Mouse (Mus musculus) urinary bladder, postnatal 4 days (tissue): Measurements from ENCODE around the gene Crhr1.

ENCODE experiments used
- DNase-seq, 2 experiments: peaks; one replicate each; pipeline ENCODE4 v3.0.0; 2021 to 2022; ENCODE audit warnings: low spot score in 2 of 2

Crhr1 gene

GRCm38 (mm10) chr11:104132580-104133441 is at the start of gene Crhr1:
Gene Crhr1, plus strand, starts transcription at chr11:104132855.
- DNase-seq, result no peak

DNA sequence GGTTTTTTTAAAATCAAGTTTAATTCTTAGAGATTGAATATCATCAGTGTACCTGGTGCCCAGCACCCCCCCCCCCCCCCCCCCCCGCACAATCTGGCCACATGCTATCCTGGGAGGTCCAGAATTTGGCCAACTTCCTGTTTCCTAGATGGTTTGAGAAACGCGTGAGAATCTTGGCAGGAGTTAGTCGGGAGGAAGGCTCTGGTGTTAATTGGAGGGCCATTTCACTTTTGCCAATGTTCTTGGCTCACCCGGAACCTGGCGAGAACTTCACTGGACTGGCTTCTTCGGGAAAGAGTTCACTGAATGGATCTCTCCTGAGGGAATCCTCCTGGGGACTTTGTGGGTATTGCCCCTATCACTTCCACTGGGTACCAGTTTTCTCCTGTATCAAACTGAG is 49.4 kb upstream of the Crhr1 start:
- DNase-seq, result no peak

DNA sequence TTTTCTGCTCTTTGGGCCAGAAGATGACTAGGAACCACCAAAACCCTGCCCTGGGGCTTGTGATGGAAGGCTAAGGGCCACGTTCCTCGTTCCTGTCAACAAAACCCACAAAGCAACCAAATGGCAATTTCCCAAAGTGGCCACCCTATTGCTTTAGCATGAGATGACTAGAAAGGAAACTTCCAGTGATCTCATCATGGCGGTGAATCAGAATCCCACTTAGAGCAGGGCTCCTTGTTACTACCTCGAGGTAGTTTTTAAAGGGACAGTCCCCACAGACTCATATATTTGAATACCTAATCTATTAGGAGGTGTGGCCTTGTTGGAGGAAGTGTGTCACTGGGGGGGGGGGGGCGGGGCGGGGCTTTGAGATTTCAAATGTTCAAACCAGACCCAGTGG is 48.9 kb upstream of the Crhr1 start:
- no peak for DNase-seq

DNA sequence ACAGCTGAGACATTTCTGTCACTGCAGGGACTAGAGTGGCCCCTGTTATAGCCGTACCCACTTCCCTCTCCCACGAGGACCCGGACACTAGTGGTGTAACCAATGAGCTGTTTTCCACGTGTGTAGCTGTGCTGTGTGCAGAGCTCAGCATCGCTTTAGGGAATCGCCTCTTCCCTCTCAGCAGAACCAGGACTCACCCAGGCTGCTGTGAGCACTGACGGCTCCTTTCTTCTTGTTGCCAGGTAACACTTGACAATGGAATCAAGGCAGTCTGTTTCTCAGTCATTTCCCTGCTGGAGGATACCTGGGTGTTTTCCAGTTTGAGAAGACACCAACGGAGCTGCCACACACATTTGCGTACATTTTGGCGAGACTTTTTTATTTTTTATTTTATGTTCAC is 44.1 kb upstream of the Crhr1 start:
- no peak for DNase-seq

GRCm38 (mm10) chr11:104090769-104091168 is 41.9 kb upstream of the Crhr1 start:
- no peak for DNase-seq

GRCm38 (mm10) chr11:104095151-104095550 is 37.5 kb upstream of the Crhr1 start:
- no peak for DNase-seq

DNA sequence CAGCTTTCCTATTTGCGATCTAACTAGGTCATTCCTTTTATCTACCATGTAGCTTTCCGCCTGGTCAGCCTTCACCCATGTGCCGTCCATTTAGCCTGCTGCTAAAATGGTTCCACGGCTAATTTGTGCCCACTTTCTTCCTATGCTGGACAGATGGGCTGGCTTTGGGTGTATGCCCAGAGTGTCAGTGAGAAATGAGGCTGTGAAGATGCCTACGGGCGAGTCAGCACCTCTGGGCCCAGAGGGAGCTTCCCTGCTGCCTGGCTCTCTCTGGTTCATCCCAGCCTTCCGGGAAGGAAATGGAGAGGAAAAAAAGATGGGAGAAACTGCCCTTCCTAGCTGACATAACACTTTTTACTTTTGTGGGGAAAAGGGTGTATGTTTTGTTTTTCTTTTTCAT is 36.1 kb upstream of the Crhr1 start:
- no peak for DNase-seq

DNA sequence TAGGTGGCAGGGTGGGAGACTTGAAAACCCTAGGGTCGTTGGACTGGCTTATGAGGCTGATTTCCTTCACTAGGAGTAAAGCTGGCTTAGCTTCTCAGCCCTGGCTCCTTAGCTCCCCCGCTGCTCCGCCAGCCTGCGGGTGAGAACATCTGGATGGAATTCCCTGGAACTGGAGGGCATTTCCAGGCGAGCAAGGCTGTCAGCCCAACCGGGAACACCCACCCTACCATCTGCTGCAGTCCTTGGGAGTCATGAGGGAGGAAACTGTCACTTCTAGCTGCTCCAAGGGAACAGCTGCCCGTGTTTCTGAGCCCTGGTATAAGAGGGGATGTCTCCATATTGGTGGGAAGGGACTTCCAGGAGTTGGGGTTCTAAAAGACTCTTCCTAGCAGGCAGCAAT is 33.1 kb upstream of the Crhr1 start:
- DNase-seq, result no peak

DNA sequence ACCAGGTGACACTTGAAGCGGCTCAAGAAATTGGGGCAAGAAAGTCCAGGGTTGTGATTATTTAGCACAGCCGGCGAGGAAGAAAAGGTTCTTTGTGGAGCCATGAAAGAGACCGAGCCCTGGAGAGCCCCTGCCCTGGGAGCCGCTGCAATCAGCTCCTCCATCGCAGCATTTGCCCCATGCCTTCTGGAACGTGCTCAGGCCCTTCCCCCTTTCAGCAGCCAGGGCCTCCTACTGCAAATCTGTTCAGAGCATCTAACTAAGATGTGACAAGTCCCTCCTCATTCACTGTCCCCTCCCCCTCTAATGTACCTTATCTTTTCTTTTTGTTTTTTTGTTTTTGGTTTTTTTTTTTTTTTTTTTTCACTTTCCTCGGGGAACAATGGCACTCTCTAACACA is 30.0 kb upstream of the Crhr1 start:
- no peak for DNase-seq

DNA sequence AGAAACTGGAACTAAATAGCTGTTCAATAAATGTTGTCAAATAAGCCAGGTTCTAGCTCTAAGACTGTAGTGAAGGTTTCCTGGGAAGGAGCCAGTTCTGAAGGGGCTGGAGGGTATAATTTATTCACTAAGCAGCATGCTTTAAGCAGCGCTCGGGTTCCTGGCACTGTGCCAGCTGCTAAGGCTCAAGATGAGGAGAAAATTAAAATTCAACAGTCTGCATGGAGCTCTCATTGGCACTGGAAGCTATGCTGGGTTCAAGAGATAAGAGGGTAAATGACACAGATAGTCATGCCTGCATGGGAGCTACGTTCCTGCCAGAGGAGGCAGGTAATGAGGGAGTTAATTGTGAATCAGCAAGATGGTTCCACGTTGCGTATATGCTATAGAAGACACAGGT is 26.3 kb upstream of the Crhr1 start:
- no peak for DNase-seq

GRCm38 (mm10) chr11:104106969-104107368 is 25.7 kb upstream of the Crhr1 start:
- no peak for DNase-seq

DNA sequence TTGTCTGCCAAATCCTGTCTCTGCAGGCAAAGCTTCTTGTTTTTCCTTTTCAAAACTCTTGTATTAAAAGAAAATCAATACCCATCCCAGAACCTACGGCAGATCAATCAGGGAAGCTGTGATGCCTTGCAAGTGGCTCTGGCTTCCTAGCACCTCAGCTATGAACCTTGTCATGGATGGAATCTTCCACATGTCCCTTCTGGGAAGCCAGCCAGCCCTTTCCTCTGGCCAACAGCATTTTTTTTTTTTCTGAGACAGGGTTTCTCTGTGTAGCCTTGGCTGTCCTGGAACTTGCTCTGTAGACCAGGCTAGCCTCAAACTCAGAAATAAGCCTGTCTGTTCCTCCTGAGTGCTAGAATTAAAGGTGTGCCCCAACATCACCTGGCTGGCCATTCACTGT is 22.3 kb upstream of the Crhr1 start:
- no peak for DNase-seq

GRCm38 (mm10) chr11:104111851-104112250 is 20.8 kb upstream of the Crhr1 start:
- DNase-seq, result no peak

- DNase-seq, result no peak
Measured at GRCm38 (mm10) chr11:104113699-104114098, 19.0 kb upstream of the Crhr1 start.

GRCm38 (mm10) chr11:104114690-104115089 is 18.0 kb upstream of the Crhr1 start:
- DNase-seq, result peak; percentile 77 to 90

GRCm38 (mm10) chr11:104118356-104118755 is 14.3 kb upstream of the Crhr1 start:
- DNase-seq, result no peak

- no peak for DNase-seq
Measured at GRCm38 (mm10) chr11:104122966-104123365, 9.7 kb upstream of the Crhr1 start.

- DNase-seq, result no peak
Measured at GRCm38 (mm10) chr11:104123479-104123878, 9.2 kb upstream of the Crhr1 start.

GRCm38 (mm10) chr11:104124582-104124981 is 8.1 kb upstream of the Crhr1 start:
- no peak for DNase-seq

GRCm38 (mm10) chr11:104129466-104129865 is 3.2 kb upstream of the Crhr1 start:
- no peak for DNase-seq

GRCm38 (mm10) chr11:104130721-104131647 is 1.7 kb upstream of the Crhr1 start:
- DNase-seq, result no peak

DNA sequence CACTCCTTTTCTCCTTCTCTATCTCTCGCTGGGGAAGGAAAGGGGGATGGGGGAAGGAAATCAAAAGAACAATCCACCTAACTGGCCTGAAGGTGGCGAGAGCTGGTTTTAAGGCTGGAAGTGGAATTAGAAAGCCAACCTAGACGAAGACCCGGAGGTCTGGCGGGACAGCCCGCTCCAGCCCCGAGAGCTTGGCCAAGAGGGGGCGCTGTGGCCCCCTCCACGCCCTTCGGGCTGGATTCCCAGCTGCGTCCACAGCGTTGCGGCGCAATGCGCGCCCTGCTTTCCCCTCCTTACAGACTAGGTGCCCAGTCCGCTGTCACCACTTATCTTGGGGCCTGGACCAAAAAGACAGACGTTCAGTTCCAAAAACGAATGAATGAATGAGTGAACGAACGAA is 899 bp upstream of the Crhr1 start:
- no peak for DNase-seq
